Mouse (Mus musculus) Patski (cell line): Measurements from ENCODE around the gene Gria1. TPM values are rescaled to one million over a fixed set of nuclear protein-coding genes. Genes with fewer than 3 reads are reported as not detected.

Source experiments
- ATAC-seq: fragments of 100-300 bp; one replicate; pipeline ENCODE4 v1.8.0; 2021
- CTCF ChIA-PET: fragments of 350-600 bp; sonication (Branson Sonifier 250); formaldehyde crosslinking; loops from one replicate; lab custom pipeline; 2022; ENCODE audit warnings: inconsistent platforms; lab: Charles Lee
- POLR2A ChIA-PET: fragments of 350-600 bp; sonication (Branson Sonifier 250); formaldehyde crosslinking; loops from one replicate; lab custom pipeline; 2022; ENCODE audit warnings: antibody characterized with exemption, inconsistent platforms; lab: Charles Lee
- DNase-seq: peaks from one replicate; pipeline ENCODE4 v3.0.0-alpha.2; 2011; ENCODE audit warnings: low read depth, low spot score
- H3K27me3 ChIP-seq: fragments of 371-371 bp; one replicate; pipeline ENCODE4 v1.5.1; 2021
- CTCF ChIP-seq: fragments of 100-300 bp; IDR thresholded peaks from one replicate; pipeline ENCODE4 v1.5.1; 2021
- in situ Hi-C: fragments of 300-500 bp; cut with MboI; formaldehyde crosslinking; loops from 3 replicates; pipeline ENCODE4 v1.11.1; 2018; ENCODE audit warnings: low pct_unique_long_range_greater_than_20kb, mixed read lengths
- polyA plus RNA-seq: library from polyadenylated mRNA; unstranded; gene quantifications from one replicate; pipeline ENCODE4 v1.2.3, GENCODE M21; 2021

Gene Gria1
- polyA plus RNA-seq, 1 experiment from 2014 or later: 0.24 TPM

DNA sequence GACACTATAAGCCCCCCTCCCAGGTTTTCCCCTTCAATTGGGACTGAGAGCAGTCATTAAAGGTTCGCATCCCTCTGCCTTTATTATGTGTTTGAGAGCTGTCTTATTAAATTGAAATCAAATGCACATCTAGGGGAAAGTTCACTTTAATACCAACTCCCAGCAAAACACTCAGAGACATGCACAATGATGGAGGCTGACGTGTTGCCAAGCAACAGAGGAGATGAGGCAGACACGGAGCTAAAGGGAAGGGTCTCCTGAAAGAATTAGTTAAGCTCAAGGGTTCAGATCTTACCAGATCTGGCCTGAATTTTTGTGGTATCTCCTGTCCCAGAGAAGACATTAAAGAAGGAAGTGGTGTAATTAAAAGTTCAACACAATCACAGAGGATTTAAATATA lies 305.9 kb downstream of the Gria1 start:
- H3K27me3 ChIP-seq: peaks cover 10% of the 10 kb centered on the region
- POLR2A ChIA-PET: no interaction called here
- ATAC-seq (no peak), DNase-seq (no peak)
- CTCF ChIA-PET: no interaction called here
- no peak for TF ChIP-seq CTCF
- in situ Hi-C loops: loop anchor here (25.0 kb wide), 1 partner anchor 1155 kb away; no protein-coding TSS in a partner anchor

DNA sequence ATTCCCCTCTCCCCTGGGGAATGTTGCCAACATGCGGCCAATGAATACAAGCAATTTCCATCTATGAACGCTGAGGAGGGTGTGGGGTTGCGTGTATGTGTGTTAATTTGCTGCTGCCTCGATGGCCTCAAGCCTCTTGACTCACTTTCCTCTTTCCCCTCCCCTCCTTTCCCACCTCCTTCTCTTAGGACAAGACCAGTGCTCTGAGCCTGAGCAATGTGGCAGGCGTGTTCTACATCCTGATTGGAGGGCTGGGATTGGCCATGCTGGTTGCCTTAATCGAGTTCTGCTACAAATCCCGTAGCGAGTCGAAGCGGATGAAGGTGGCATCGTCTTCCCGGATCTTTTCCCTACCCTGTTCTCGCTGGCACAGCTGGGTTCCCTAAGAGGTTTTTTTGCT lies 306.3 kb downstream of the Gria1 start:
- H3K27me3 ChIP-seq: peaks cover 10% of the 10 kb centered on the region
- TF ChIP-seq CTCF: no peak
- DNase-seq: no peak
- CTCF ChIA-PET: no interaction called here
- POLR2A ChIA-PET: no interaction called here
- in situ Hi-C loops: loop anchor here (25.0 kb wide), 1 partner anchor 1155 kb away; no protein-coding TSS in a partner anchor
- ATAC-seq: no peak

DNA sequence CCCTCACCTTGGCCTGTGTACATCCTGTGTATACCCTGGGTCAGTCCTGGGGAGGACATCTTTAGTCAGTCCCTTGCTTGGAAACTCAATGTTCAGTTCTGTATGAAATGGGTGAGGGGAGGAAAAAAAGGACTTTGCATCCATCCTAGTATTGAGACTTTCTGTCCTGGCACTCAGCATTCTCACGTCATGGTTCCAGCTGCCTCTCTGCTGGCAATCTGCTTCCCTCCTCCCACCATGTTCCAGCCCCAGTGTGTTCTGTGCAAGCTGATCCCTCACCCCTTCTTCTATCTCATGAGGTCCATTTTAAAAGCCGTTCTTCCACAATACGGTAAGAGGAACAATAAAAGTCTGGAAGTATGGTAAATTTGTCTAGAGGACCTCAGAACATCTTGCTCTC lies 308.2 kb downstream of the Gria1 start:
- H3K27me3 ChIP-seq: peaks cover 8% of the 10 kb centered on the region
- no peak for ATAC-seq
- POLR2A ChIA-PET: interaction anchor here (0.7 kb wide), 1 partner anchor 15 kb away, joined by 3 read pairs; no protein-coding TSS in a partner anchor
- CTCF ChIA-PET: no interaction called here
- no peak for DNase-seq
- in situ Hi-C loops: loop anchor here (25.0 kb wide), 1 partner anchor 1157 kb away; no protein-coding TSS in a partner anchor
- no peak for TF ChIP-seq CTCF

DNA sequence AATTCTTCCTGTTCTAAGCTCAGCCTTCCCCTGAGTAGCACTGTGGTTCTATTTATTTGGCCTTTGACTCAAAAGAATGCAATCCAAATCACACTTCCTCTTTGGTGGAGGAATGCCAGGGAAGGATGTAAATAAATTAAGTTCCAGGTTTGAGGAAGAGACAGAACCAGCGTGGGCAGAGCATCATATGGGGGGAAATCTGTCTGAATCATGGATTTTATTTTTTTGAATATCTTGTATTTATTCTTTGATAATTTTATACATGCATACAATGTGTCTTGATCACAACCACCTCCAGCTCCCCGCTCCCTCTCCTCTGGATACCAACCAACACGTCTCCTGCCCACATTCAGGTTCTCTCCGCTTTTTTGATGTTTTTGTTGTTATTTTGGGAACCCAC lies 312.9 kb downstream of the Gria1 start:
- ChIA-PET CTCF (no interaction called here), POLR2A (interaction anchor here (0.7 kb wide), 1 partner anchor 351 kb away, joined by 3 read pairs; no protein-coding TSS in a partner anchor)
- no peak for TF ChIP-seq CTCF
- no peak for ATAC-seq
- peaks cover 2% of the 10 kb centered on the region for H3K27me3 ChIP-seq
- in situ Hi-C loops: loop anchor here (25.0 kb wide), 1 partner anchor 1162 kb away; no protein-coding TSS in a partner anchor
- DNase-seq: no peak
